Mouse (Mus musculus): ENCODE data around the gene Fem1b.

DNA sequence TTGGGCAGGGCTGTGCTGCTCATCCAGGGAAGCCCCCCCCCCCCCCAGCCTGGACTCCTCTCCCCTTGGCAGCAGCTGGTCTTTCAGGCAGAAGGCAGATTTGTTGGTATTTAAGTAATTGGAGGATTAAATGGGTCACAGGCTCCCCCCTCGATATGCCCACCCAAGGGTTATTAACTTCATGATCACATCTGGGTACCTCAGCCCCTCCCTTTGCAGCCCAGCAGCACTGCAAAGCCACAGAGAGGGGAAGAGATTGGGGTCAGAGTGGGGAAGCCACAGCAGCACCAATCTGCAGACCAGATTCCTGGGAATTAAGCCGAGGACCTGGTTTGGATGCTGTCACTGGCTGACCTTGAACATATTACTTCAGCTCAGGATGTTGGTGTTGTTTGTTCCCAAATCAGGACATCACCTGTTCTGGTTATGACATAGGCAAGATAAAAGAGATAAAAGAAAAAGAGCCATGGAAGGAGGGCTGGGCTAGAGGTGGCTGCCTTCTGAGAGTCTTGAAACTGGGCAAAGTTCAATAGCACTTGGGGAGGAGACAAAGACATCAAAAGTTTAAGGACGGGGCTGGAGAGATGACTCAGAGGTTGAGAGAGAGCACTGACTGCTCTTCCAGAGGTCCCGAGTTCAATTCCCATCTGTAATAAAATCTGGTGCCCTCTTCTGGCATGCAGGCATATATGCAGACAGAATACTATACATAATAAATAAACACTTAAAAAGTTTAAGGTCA is 24.1 kb upstream of the Fem1b start:
- TF ChIP-seq POLR2A (IDR thresholded peaks at IDR 0.05; ENCODE audit: control insufficient read depth, low read depth, low read length) (no peak), CTCF (IDR thresholded peaks at IDR 0.05; ENCODE audit: control insufficient read depth, insufficient read depth, insufficient replicate concordance, low read depth, low read length) (no peak)
